Mouse (Mus musculus): ENCODE measurements at regions not wholly inside any gene's neighbourhood (a gene's known extent, or its start where the extent isn't known, plus 50 kb on each side); places are given as distances from the start of the nearest gene placed in this dataset.

GRCm38 (mm10) chr10:17102065-17102464 lies 621.0 kb upstream of the Cited2 start:
- no peaks in the 10 kb centered on the region for H3K9me3 ChIP-seq (ENCODE audit: low read length)
- H3K27ac ChIP-seq (ENCODE audit: low read depth) = no peak overlapping the region
- no peaks in the 10 kb centered on the region for H3K4me1 ChIP-seq (ENCODE audit: insufficient read depth)
- DNase-seq = no peak
- no peaks in the 10 kb centered on the region for H3K27me3 ChIP-seq (ENCODE audit: insufficient read depth, low read length)
- H3K36me3 ChIP-seq (replicated peaks; ENCODE audit: insufficient read depth, low read length) = no peaks in the 10 kb centered on the region
- H3K4me2 ChIP-seq (ENCODE audit: low read depth, low read length) = no peak overlapping the region
- H3K9ac ChIP-seq (replicated peaks) = no peak overlapping the region
- H3K4me3 ChIP-seq (ENCODE audit: low read depth, low read length) = no peak overlapping the region
- no peak for ATAC-seq
- no peak for TF ChIP-seq EP300 (IDR thresholded peaks at IDR 0.05; ENCODE audit: low read depth)
- TF ChIP-seq CTCF (IDR thresholded peaks at IDR 0.05; ENCODE audit: low read depth) = no peak
- WGBS (ENCODE audit: insufficient replicate concordance) = 38% methylated on average over 1 of the region's 1 CpGs

DNA sequence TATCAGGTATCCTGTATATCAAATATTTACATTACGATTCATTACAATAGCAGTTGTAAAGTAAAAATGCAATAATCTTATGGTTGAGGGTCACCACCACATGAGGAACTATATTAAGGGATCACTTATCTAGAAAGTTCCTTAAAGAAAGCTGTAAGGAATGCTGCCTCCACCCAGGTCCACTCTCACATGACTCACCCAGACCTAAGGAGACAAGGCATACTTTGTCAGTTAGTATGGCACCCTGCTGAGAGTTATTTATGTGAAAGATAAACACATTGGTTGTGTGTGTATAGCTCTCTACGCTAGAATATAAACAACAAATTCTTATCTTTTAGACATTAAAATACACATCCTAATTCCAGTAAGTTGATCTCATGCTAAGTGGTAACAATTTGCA lies 619.6 kb upstream of the Cited2 start:
- DNase-seq (no peak), ATAC-seq (no peak)
- H3K27ac ChIP-seq (ENCODE audit: low read depth) = no peak overlapping the region
- H3K36me3 ChIP-seq (replicated peaks; ENCODE audit: insufficient read depth, low read length) = no peaks in the 10 kb centered on the region
- 67% methylated on average over 2 of the region's 2 CpGs for WGBS (ENCODE audit: insufficient replicate concordance)
- H3K9ac ChIP-seq (replicated peaks) = no peak overlapping the region
- no peak overlapping the region for H3K4me3 ChIP-seq (ENCODE audit: low read depth, low read length)
- H3K4me2 ChIP-seq (ENCODE audit: low read depth, low read length) = no peak overlapping the region
- TF ChIP-seq CTCF (IDR thresholded peaks at IDR 0.05; ENCODE audit: low read depth) (no peak), EP300 (IDR thresholded peaks at IDR 0.05; ENCODE audit: low read depth) (no peak)
- H3K9me3 ChIP-seq (ENCODE audit: low read length) = no peaks in the 10 kb centered on the region
- no peaks in the 10 kb centered on the region for H3K4me1 ChIP-seq (ENCODE audit: insufficient read depth)
- H3K27me3 ChIP-seq (ENCODE audit: insufficient read depth, low read length) = no peaks in the 10 kb centered on the region

DNA sequence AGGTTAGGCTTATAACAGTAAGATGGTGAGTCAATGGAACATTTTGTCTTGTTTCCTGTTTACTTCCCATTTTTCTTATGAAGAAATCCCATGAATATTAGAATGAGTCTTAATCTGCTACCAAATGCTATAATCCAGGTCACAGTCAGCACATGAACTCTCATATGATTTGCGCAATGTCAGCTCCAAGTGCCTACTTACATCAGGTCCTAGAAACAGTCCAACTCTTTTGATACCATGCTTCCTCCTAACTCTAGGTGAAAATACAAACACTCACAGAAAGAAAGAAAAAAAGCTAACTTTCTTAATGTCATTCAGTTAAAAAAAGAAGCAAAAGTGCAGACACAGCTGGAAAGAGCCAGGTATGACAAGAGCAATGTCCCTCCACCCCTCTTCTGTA lies 616.2 kb upstream of the Cited2 start:
- ATAC-seq (no peak), DNase-seq (no peak)
- H3K27me3 ChIP-seq (ENCODE audit: insufficient read depth, low read length) = no peaks in the 10 kb centered on the region
- no peak overlapping the region for H3K4me2 ChIP-seq (ENCODE audit: low read depth, low read length)
- WGBS (ENCODE audit: insufficient replicate concordance) = 91% methylated on average over 1 of the region's 1 CpGs
- no peak overlapping the region for H3K9ac ChIP-seq (replicated peaks)
- H3K9me3 ChIP-seq (ENCODE audit: low read length) = no peaks in the 10 kb centered on the region
- no peaks in the 10 kb centered on the region for H3K4me1 ChIP-seq (ENCODE audit: insufficient read depth)
- no peaks in the 10 kb centered on the region for H3K36me3 ChIP-seq (replicated peaks; ENCODE audit: insufficient read depth, low read length)
- H3K27ac ChIP-seq (ENCODE audit: low read depth) = no peak overlapping the region
- TF ChIP-seq EP300 (IDR thresholded peaks at IDR 0.05; ENCODE audit: low read depth) = no peak
- TF ChIP-seq CTCF (IDR thresholded peaks at IDR 0.05; ENCODE audit: low read depth) = no peak
- no peak overlapping the region for H3K4me3 ChIP-seq (ENCODE audit: low read depth, low read length)

GRCm38 (mm10) chr10:17111071-17111470 lies 611.9 kb upstream of the Cited2 start:
- DNase-seq (no peak), ATAC-seq (no peak)
- no peaks in the 10 kb centered on the region for H3K36me3 ChIP-seq (replicated peaks; ENCODE audit: insufficient read depth, low read length)
- 67% methylated on average over 2 of the region's 2 CpGs for WGBS (ENCODE audit: insufficient replicate concordance)
- H3K27me3 ChIP-seq (ENCODE audit: insufficient read depth, low read length) = no peaks in the 10 kb centered on the region
- H3K27ac ChIP-seq (ENCODE audit: low read depth) = no peak overlapping the region
- H3K4me2 ChIP-seq (ENCODE audit: low read depth, low read length) = no peak overlapping the region
- TF ChIP-seq EP300 (IDR thresholded peaks at IDR 0.05; ENCODE audit: low read depth) = no peak
- TF ChIP-seq CTCF (IDR thresholded peaks at IDR 0.05; ENCODE audit: low read depth) = no peak
- no peak overlapping the region for H3K9ac ChIP-seq (replicated peaks)
- H3K4me1 ChIP-seq (ENCODE audit: insufficient read depth) = no peaks in the 10 kb centered on the region
- no peaks in the 10 kb centered on the region for H3K9me3 ChIP-seq (ENCODE audit: low read length)
- no peak overlapping the region for H3K4me3 ChIP-seq (ENCODE audit: low read depth, low read length)

DNA sequence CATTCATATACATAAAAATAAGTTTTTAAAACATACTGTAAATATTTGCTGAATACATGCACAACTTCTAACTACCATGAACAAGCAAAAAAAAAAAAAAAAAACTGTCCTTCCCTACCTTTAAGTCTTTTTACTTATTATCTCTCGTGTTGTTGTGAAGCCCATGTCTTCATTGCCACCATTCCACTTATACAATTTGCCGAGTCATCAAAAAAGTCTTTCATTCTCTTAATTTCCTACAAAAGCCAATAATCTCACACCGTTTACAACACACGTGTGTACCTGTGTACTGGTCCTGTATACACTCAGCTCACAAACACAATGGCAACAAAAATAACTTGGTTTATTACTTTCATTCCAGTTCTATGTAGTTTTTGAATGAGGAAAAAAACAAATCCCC lies 608.2 kb upstream of the Cited2 start:
- DNase-seq = no peak
- H3K9ac ChIP-seq (replicated peaks) = no peak overlapping the region

DNA sequence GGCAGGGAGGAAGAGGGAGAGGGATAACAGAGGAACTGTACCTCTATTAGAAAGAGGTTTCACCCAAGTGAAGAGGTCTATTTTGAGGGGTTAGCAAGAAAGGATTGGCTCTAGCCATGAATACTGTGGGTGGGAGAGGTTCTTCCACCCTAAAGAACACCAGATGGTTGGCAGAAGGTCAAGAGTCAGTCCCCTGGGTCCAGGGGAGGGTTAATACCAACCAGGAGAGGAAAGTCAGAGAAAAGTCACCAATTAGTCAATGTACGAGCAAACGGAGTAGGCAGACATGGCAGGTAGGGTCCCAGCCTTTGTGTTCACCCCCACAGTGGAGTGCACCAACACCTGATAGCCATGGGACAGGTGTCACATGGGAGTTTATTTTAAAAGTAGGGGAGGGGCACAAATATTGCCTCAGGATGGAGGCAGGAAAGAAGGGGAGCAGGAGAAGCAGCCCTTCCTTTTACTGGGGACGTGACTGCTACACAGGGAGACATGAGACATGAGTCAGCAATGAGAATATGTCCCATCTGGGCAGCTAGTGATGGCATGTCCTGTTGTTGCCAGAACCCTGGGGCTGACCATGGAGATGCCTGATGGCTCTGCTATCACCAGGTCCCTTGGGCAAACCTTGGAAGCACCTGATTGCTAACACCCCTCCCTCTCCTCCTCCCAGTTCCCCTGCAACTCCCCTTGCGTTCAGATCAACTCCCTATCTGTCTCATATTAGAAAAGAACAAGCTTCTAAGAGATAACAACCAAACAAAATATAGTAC lies 593.4 kb upstream of the Cited2 start:
- Histone ChIP-seq H3K36me3 (replicated peaks; ENCODE audit: insufficient read depth, low read length) (no peaks in the 10 kb centered on the region), H3K27ac (ENCODE audit: low read depth) (no peak overlapping the region), H3K4me1 (ENCODE audit: insufficient read depth) (no peaks in the 10 kb centered on the region), H3K4me3 (ENCODE audit: low read depth, low read length) (no peak overlapping the region), H3K9me3 (ENCODE audit: low read length) (no peaks in the 10 kb centered on the region), H3K27me3 (ENCODE audit: insufficient read depth, low read length) (no peaks in the 10 kb centered on the region), H3K9ac (replicated peaks) (no peak overlapping the region), H3K4me2 (ENCODE audit: low read depth, low read length) (no peak overlapping the region)
- no peak for TF ChIP-seq EP300 (IDR thresholded peaks at IDR 0.05; ENCODE audit: low read depth)
- no peak for TF ChIP-seq CTCF (IDR thresholded peaks at IDR 0.05; ENCODE audit: low read depth)
- DNase-seq (no peak), ATAC-seq (no peak)
- 74% methylated on average over 4 of the region's 4 CpGs for WGBS (ENCODE audit: insufficient replicate concordance)

More for the DNA sequence above, 608.2 kb upstream of the Cited2 start:
- no peak overlapping the region for H3K4me2 ChIP-seq (ENCODE audit: low read depth, low read length)
- no peaks in the 10 kb centered on the region for H3K27me3 ChIP-seq (ENCODE audit: insufficient read depth, low read length)
- H3K27ac ChIP-seq (ENCODE audit: low read depth) = no peak overlapping the region
- 79% methylated on average over 4 of the region's 4 CpGs for WGBS (ENCODE audit: insufficient replicate concordance)
- no peaks in the 10 kb centered on the region for H3K36me3 ChIP-seq (replicated peaks; ENCODE audit: insufficient read depth, low read length)
- no peaks in the 10 kb centered on the region for H3K9me3 ChIP-seq (ENCODE audit: low read length)
- H3K4me1 ChIP-seq (ENCODE audit: insufficient read depth) = no peaks in the 10 kb centered on the region
- no peak overlapping the region for H3K4me3 ChIP-seq (ENCODE audit: low read depth, low read length)
- no peak for TF ChIP-seq EP300 (IDR thresholded peaks at IDR 0.05; ENCODE audit: low read depth)
- TF ChIP-seq CTCF (IDR thresholded peaks at IDR 0.05; ENCODE audit: low read depth) = no peak
- ATAC-seq = no peak

All from liver, postnatal 0 days (tissue).